Mouse (Mus musculus) lung, postnatal 0 days (tissue): ENCODE measurements around the gene Hes7.

Experiments
- CTCF ChIP-seq: IDR thresholded peaks from 2 replicates; pipeline ENCODE4 v1.5.1; 2016; ENCODE audit warnings: antibody characterized with exemption, mild to moderate bottlenecking
- EP300 ChIP-seq: IDR thresholded peaks from 2 replicates; pipeline ENCODE4 v1.6.1; 2016; ENCODE audit warnings: antibody characterized with exemption, mild to moderate bottlenecking, control low read depth

DNA sequence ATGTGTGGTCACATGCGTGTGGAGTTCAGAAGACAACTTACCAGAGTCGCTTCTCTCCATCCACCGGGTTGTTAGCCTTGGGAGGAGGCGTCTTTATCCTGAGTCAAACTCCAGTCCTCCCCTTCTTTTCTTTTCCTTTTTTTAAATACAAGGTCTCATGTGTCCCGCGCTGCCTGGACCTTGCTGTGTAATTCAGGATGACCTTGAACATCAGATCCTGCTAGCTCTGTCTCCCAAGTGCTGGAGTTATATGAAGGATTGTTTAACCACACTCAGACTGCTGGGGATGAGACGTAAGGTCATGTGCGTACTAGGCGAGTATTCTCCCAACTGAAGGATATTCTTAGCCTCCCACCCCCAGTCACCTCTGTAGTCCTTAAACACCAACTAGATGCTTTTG, 42.9 kb upstream of the Hes7 start:
- TF ChIP-seq CTCF (no peak), EP300 (no peak)
